Mouse (Mus musculus) intestine, embryonic 16.5 days (tissue): ENCODE results near the gene Lrrc32. TPM values are rescaled to one million over a fixed set of nuclear protein-coding genes. Genes with fewer than 3 reads are reported as not detected.
A peak's percentile ranks its signal among the peaks of the same experiment; 100 is the strongest.

Experiments
- ATAC-seq: fragments of 200-750 bp; cut with Nextera tagmentation; 2 replicates; pipeline ENCODE4 v1.8.0; 2017; ENCODE audit warnings: moderate TSS enrichment, moderate library complexity
- H3K27ac ChIP-seq: fragments of 300-500 bp; sonication (generic); 2 replicates; pipeline ENCODE4 v1.5.1; 2014; ENCODE audit warnings: mild to moderate bottlenecking, low read length
- H3K27me3 ChIP-seq: fragments of 300-500 bp; sonication (generic); replicated peaks from 2 replicates; pipeline ENCODE4 v1.6.1; 2014; ENCODE audit warnings: low read length, control low read depth, mixed read lengths; ENCODE audit not compliant: control insufficient read depth, insufficient read depth
- H3K36me3 ChIP-seq: fragments of 300-500 bp; sonication (generic); 2 replicates; pipeline ENCODE4 v1.6.1; 2014; ENCODE audit warnings: low read length, control low read depth; ENCODE audit not compliant: control insufficient read depth, insufficient read depth
- H3K4me1 ChIP-seq: fragments of 300-500 bp; sonication (generic); 2 replicates; pipeline ENCODE4 v1.6.1; 2014; ENCODE audit warnings: low read length, control low read depth, mixed read lengths; ENCODE audit not compliant: control insufficient read depth, insufficient read depth
- H3K4me2 ChIP-seq: fragments of 300-500 bp; sonication (generic); 2 replicates; pipeline ENCODE4 v1.6.1; 2014; ENCODE audit warnings: low read depth, low read length, control low read depth
- H3K4me3 ChIP-seq: fragments of 300-500 bp; sonication (generic); 2 replicates; pipeline ENCODE4 v1.5.1; 2014; ENCODE audit warnings: mild to moderate bottlenecking, low read length
- H3K9ac ChIP-seq: fragments of 300-500 bp; sonication (generic); 2 replicates; pipeline ENCODE4 v1.6.1; 2014; ENCODE audit warnings: low read depth, low read length
- H3K9me3 ChIP-seq: fragments of 300-500 bp; sonication (generic); 2 replicates; pipeline ENCODE4 v1.6.1; 2016; ENCODE audit warnings: low read length, control low read depth; ENCODE audit not compliant: control insufficient read depth
- WGBS: fragments of 180-500 bp; shearing (Covaris S2); extraction: QIAGEN DNeasy Blood & Tissue Kit; methylation state at CpG from one replicate; pipeline ENCODE4 v1.1.7; 2014; 5-methylcytosine and 5-hydroxymethylcytosine counted together
- polyA plus RNA-seq: library from polyadenylated mRNA; unstranded; fragments of >200 nt; fragmentation: Nextera tagmentation; extraction: Ambion mirVana; gene quantifications from 2 replicates; pipeline ENCODE4 v1.2.1, GENCODE M21; 2015

Gene Lrrc32
- polyA plus RNA-seq, result 11.3 and 13.7 TPM in 2 replicates

GRCm38 (mm10) chr7:98489131-98489530 is at the start of gene Lrrc32:
Lrrc32 (plus strand) TSS chr7:98489283.
- Histone ChIP-seq H3K4me3 (peak within 1 kb of the TSS; percentile 50), H3K9ac (peak within 1 kb of the TSS; percentile 58), H3K4me2 (peak within 1 kb of the TSS; percentile 90), H3K36me3 (no peaks in the 10 kb centered on the region), H3K27me3 (no peaks in the 10 kb centered on the region; the same call in 1 of the 2 replicates), H3K4me1 (peaks cover 10% of the 10 kb centered on the region), H3K27ac (no peak within 1 kb of the TSS), H3K9me3 (no peaks in the 10 kb centered on the region)
- ATAC-seq, result peak; percentile 9; the same call in 1 of the 2 replicates
- WGBS, result 60% methylated on average over 6 of the region's 6 CpGs

GRCm38 (mm10) chr7:98439956-98440466 is 49.1 kb upstream of the Lrrc32 start, which contains the start of gene Gucy2d:
Gucy2d (plus strand) TSS chr7:98440416.
- no peak for ATAC-seq
- H3K27ac ChIP-seq, result no peak within 1 kb of the TSS
- no peak within 1 kb of the TSS for H3K4me2 ChIP-seq
- WGBS, result 42% methylated on average over 10 of the region's 10 CpGs
- H3K9me3 ChIP-seq, result no peaks in the 10 kb centered on the region
- H3K9ac ChIP-seq, result no peak within 1 kb of the TSS
- H3K36me3 ChIP-seq, result no peaks in the 10 kb centered on the region
- no peak within 1 kb of the TSS for H3K4me3 ChIP-seq
- no peaks in the 10 kb centered on the region; the same call in 1 of the 2 replicates for H3K27me3 ChIP-seq
- no peaks in the 10 kb centered on the region for H3K4me1 ChIP-seq

GRCm38 (mm10) chr7:98446873-98447272 is 42.2 kb upstream of the Lrrc32 start:
- Histone ChIP-seq H3K27ac (no peak overlapping the region), H3K36me3 (no peaks in the 10 kb centered on the region), H3K9ac (no peak overlapping the region), H3K9me3 (no peaks in the 10 kb centered on the region), H3K27me3 (no peaks in the 10 kb centered on the region), H3K4me2 (no peak overlapping the region), H3K4me3 (no peak overlapping the region), H3K4me1 (no peaks in the 10 kb centered on the region)
- WGBS, result 62% methylated on average over 3 of the region's 3 CpGs
- no peak for ATAC-seq

- ATAC-seq, result peak; percentile 72
- no peaks in the 10 kb centered on the region for H3K36me3 ChIP-seq
- H3K27me3 ChIP-seq, result no peaks in the 10 kb centered on the region
- no peak overlapping the region for H3K4me2 ChIP-seq
- H3K9me3 ChIP-seq, result no peaks in the 10 kb centered on the region
- no peak overlapping the region for H3K27ac ChIP-seq
- no peak overlapping the region for H3K9ac ChIP-seq
- WGBS, result 61% methylated on average over 11 of the region's 11 CpGs
- H3K4me1 ChIP-seq, result no peaks in the 10 kb centered on the region
- H3K4me3 ChIP-seq, result no peak overlapping the region
Measured at GRCm38 (mm10) chr7:98447585-98448308, 41.3 kb upstream of the Lrrc32 start.

- ATAC-seq, result peak; percentile 43; the same call in 1 of the 2 replicates
- no peak overlapping the region for H3K4me3 ChIP-seq
- no peak overlapping the region for H3K27ac ChIP-seq
- no peaks in the 10 kb centered on the region for H3K27me3 ChIP-seq
- 85% methylated on average over 5 of the region's 5 CpGs for WGBS
- H3K9ac ChIP-seq, result no peak overlapping the region
- no peaks in the 10 kb centered on the region for H3K9me3 ChIP-seq
- H3K4me1 ChIP-seq, result no peaks in the 10 kb centered on the region
- H3K4me2 ChIP-seq, result no peak overlapping the region
- no peaks in the 10 kb centered on the region for H3K36me3 ChIP-seq
Measured at GRCm38 (mm10) chr7:98448309-98448630, 40.8 kb upstream of the Lrrc32 start.

- ATAC-seq, result peak; percentile 85
- Histone ChIP-seq H3K4me2 (no peak overlapping the region), H3K4me1 (no peaks in the 10 kb centered on the region)
Measured at GRCm38 (mm10) chr7:98449696-98450095, 39.4 kb upstream of the Lrrc32 start.

GRCm38 (mm10) chr7:98454397-98455120 is 34.5 kb upstream of the Lrrc32 start:
- H3K4me3 ChIP-seq, result no peak overlapping the region
- no peaks in the 10 kb centered on the region for H3K36me3 ChIP-seq
- H3K27ac ChIP-seq, result no peak overlapping the region
- no peaks in the 10 kb centered on the region for H3K4me1 ChIP-seq
- no peaks in the 10 kb centered on the region for H3K27me3 ChIP-seq
- no peak for ATAC-seq
- WGBS, result 69% methylated on average over 10 of the region's 10 CpGs
- H3K9ac ChIP-seq, result no peak overlapping the region
- no peak overlapping the region for H3K4me2 ChIP-seq
- no peaks in the 10 kb centered on the region for H3K9me3 ChIP-seq

More at GRCm38 (mm10) chr7:98449696-98450095, 39.4 kb upstream of the Lrrc32 start:
- Histone ChIP-seq H3K36me3 (no peaks in the 10 kb centered on the region), H3K4me3 (no peak overlapping the region), H3K27me3 (no peaks in the 10 kb centered on the region), H3K27ac (no peak overlapping the region), H3K9ac (no peak overlapping the region), H3K9me3 (no peaks in the 10 kb centered on the region)
- 61% methylated on average over 9 of the region's 9 CpGs for WGBS

- no peak for ATAC-seq
- H3K4me3 ChIP-seq, result no peak overlapping the region
- no peak overlapping the region for H3K9ac ChIP-seq
- no peaks in the 10 kb centered on the region for H3K36me3 ChIP-seq
- WGBS, result 49% methylated on average over 7 of the region's 7 CpGs
- no peaks in the 10 kb centered on the region for H3K4me1 ChIP-seq
- no peak overlapping the region for H3K27ac ChIP-seq
- H3K9me3 ChIP-seq, result no peaks in the 10 kb centered on the region
- 0 out of 2 replicates have a peak, but pooled peaks cover 2% of the 10 kb centered on the region for H3K27me3 ChIP-seq
- no peak overlapping the region for H3K4me2 ChIP-seq
Measured at GRCm38 (mm10) chr7:98460319-98460718, 28.8 kb upstream of the Lrrc32 start.

GRCm38 (mm10) chr7:98469089-98469488 is 20.0 kb upstream of the Lrrc32 start:
- Histone ChIP-seq H3K27ac (no peak overlapping the region), H3K4me1 (no peaks in the 10 kb centered on the region), H3K9me3 (no peaks in the 10 kb centered on the region), H3K27me3 (no peaks in the 10 kb centered on the region), H3K9ac (no peak overlapping the region), H3K4me3 (no peak overlapping the region), H3K4me2 (no peak overlapping the region), H3K36me3 (no peaks in the 10 kb centered on the region)
- ATAC-seq, result no peak
- 54% methylated on average over 3 of the region's 3 CpGs for WGBS
